Mouse (Mus musculus) heart, adult 2 months (tissue): ENCODE measurements at regions not wholly inside any gene's neighbourhood (a gene's known extent, or its start where the extent isn't known, plus 50 kb on each side); places are given as distances from the start of the nearest gene placed in this dataset.

Experiments
- CTCF ChIP-seq: fragments of 200-600 bp; IDR thresholded peaks from 2 replicates; pipeline ENCODE4 v1.8.1; 2022; ENCODE audit warnings: antibody characterized with exemption, mild to moderate bottlenecking, moderate library complexity
- EP300 ChIP-seq: fragments of 200-500 bp; IDR thresholded peaks from 2 replicates; pipeline ENCODE4 v1.6.1; 2011; ENCODE audit warnings: low read depth, low read length, control low read depth; ENCODE audit not compliant: insufficient read depth
- POLR2A ChIP-seq: fragments of 200-500 bp; IDR thresholded peaks from 2 replicates; pipeline ENCODE4 v1.6.1; 2011; ENCODE audit warnings: mild to moderate bottlenecking, low read depth, low read length, control low read depth; ENCODE audit not compliant: insufficient read depth

DNA sequence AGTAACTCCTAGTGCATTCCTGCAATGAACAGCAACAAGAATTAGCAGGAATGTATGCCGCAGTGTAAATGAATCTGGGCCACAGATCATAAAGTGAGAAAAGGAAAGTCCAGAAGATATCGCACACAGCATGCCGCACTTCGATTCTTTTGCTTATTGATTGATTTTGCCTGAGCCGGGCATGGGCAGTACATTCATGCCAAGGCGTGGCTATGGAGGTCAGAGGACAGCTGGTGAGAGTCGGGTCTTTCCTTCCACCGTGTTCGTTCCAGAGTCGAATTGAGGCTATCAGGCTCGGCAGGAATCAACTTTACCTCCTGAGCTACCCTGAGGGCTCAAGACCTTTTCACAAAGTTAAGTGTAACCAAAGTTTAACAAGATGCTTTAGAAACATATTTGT is 372.3 kb upstream of the Jarid2 start:
- no peak for TF ChIP-seq POLR2A
- TF ChIP-seq CTCF, result no peak
- TF ChIP-seq EP300, result no peak
